Mouse (Mus musculus): Measurements from ENCODE around the gene Tex50.
"Not testable (repeated sequence)": the region's sequence is repeated elsewhere in the genome, so short reads cannot be mapped to it uniquely, and the experiment has no call there.

Tex50 gene

DNA sequence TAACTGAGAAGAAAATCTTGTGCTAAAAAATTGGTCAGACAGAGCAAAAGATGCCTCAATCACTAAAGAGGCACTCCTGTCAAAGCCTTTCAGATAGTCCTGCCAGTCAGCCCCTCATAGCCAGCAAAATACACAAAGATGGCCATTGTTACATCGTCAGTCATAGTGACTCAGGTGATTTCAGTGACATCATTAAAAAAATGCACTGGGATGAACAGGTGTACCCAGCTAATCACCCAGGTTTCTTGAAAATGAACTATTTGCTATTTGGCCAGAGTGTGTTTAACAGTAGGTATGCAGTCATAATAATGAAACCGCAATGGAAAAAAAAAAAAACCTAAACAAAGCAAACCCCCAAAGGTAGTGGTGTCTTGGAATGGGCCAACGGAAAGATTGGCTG lies at the start of gene Tex50:
Gene Tex50 (minus strand): TSS at position 101 of the 400 bp plus-strand sequence.
- in situ Hi-C loops (cut with MboI; ENCODE audit: low sequenced_read_pairs): no loop called here

DNA sequence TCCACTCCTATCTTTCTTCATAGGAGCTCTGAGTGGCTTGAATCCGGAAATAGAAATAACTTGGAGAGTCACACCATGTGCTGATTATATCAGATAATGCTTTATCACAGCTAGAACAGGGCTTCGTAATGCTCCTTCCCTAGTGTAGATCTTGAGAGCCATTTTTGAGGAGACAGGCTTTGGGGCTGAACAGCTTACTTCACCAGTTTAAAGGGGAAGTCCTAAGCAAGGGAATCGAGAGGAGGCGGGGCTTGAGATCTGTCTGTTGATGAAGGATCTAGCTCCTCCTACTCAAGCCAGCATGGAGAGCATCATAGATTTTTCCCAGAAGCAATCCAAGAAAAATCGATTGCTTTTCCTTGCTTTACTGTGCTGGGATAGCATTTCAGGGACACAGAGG lies 40.7 kb upstream of the Tex50 start:
- in situ Hi-C loops (cut with MboI; ENCODE audit: low sequenced_read_pairs): loop anchor here (10.0 kb wide), 1 partner anchor 535 kb away; no protein-coding TSS in a partner anchor

DNA sequence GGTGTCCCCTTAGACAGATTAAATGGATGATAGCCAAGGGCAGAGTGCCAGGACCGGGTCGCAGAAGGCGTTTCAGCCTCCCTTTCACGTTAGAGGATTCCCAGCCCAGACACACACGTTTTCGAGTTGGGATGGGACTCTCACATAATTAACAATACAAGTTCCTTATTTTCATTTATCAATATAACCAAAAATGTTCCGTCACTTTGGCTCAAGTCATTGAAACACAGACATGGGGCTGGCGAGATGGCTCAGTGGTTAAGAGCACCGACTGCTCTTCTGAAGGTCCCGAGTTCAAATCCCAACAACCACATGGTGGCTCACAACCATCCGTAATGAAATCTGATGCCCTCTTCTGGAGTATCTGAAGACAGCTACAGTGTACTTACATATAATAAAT lies 37.2 kb upstream of the Tex50 start:
- in situ Hi-C loops (cut with MboI; ENCODE audit: low sequenced_read_pairs): not testable (repeated sequence)

DNA sequence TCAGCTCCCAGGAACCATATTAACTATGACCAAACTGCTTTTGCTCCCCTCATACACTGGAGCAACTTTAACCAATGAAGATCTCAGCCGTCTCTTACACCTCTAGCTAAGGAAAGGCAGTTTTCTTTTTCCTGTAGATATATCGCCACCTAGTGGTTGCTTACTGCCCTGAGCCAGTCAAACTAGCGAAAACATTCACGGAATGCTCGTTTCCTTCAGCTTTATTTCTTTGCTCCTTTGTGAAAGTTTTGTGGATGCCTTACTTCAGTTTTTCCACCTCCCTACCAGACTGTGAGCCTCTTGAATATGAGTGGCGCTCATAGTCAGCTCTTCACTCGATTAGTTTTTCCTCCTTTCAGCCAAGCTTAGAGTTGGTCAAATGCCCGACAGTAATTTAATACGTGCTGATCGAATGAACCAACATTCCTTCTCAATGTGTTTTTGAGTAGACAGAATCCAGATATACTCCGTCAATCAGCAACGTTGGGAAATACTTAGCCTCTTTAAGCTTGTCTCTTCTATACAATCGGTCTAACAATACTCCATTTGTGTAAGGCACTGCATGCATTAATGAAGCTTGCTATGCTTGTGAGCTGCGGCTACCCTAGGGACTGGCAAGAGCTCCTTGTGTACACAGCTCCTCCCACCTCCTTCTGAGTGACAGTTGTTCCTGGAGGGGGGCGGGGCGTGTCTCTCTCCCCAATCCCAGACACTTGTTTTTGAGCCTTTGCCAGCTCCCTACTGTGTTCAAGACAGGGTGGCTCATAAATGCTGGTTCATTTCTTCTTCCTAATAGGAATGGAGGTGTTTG lies 36.6 kb upstream of the Tex50 start:
- in situ Hi-C loops (cut with MboI; ENCODE audit: low sequenced_read_pairs): no loop called here

DNA sequence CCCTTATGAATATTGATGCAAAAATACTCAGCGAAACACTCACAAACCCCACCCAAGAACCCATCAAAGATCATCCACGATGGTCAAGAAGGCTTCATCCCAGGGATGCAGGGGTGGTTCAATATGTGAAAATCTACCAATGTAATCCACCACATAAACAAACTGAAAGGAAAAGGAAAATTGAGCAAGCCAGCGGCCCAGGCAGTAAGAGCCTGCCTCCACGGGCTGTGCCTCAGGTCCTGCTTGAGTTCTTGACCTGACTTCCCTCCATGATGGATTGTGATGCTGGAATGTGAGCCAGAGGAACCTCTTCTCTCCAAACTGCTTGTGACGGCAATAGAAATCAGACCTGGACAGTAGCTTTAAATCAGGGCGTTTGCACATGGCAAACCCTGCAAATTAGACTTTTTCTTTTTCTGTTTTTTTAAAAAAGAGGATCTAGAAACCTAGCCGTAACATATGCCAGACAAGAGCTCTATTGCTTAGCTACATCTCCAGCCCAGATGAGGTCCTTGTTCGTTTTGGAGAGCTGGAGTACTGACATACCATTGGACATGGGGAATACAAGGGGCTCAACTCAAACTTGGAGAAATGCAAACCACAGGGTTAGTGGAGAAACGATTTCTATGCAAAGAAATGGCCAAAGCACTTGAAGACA lies 31.3 kb upstream of the Tex50 start:
- in situ Hi-C loops (cut with MboI; ENCODE audit: low sequenced_read_pairs): no loop called here

DNA sequence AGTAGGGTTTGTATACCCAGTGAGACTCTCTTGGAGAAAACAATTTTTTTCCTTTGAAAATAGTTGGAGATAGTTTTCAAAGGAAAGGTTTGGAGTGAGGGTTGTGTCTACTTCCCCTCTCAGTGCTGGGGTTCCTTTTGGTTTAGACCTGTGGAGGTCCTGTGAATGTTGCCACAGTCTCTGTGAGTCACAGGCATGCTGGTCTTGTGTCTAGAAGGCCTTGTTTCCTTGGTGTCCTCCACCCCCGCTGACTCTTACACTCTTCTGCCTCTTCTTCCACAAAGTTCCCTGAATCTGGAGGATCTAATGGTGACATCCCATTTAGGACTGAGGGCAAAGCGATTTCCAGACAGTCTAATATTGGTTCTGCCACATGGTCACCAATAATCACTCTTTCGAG lies 26.3 kb upstream of the Tex50 start:
- in situ Hi-C loops (cut with MboI; ENCODE audit: low sequenced_read_pairs): no loop called here

DNA sequence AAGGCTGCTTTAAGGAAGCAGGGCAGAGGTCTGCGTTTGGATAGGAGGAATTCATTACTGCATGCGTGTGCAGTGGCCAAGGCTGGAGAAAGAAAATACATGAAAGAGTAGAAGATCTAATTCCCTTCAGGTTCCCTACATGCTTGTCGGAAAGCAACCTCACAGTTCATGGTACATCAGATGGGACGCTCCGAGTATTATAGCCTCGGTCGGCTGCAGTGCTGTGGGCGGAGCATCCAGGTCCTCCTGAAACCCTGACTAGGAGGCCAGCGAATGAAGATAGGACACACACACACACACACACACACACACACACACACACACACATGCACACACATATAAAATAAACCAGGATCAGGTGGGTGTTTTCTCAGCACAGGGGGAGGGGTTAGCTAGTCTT lies 24.6 kb upstream of the Tex50 start:
- in situ Hi-C loops (cut with MboI; ENCODE audit: low sequenced_read_pairs): no loop called here

DNA sequence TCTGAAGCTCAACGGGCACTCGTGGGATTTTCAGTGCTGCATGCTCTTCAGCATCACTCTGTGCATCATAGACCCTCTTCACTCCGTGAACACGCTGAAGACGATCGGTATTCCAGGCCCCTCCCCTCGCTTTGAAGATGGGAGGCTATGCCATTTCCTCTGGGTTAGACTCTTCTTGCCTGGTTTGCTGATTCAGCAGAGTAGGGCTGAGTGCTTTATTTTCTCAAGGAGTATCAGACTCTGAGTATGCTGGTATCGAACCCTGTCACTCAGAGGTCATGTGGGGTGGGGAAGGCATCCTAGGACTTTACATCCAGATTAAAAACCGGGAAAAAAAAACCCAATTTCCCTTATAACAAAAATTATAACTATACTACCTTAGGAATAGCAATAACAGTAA lies 23.3 kb upstream of the Tex50 start:
- in situ Hi-C loops (cut with MboI; ENCODE audit: low sequenced_read_pairs): no loop called here

DNA sequence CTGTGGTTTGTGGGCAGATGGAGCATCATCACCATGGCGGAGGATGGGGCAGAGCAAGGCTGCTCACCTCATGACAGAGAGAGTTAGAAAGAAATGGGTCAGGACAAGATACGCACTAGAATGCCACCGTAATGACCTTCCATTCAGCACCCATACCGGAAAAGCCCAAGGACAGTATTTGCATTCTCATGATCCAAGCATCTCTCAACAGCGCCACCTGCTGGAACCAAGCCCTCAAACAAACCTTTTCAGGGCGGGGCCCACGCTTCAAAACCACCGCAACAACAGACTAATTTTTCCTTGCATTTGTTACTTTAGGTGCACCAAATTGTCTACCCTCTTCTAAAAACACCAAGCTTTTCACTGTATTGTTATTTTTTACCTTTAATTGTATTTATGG lies 21.6 kb upstream of the Tex50 start:
- in situ Hi-C loops (cut with MboI; ENCODE audit: low sequenced_read_pairs): no loop called here

DNA sequence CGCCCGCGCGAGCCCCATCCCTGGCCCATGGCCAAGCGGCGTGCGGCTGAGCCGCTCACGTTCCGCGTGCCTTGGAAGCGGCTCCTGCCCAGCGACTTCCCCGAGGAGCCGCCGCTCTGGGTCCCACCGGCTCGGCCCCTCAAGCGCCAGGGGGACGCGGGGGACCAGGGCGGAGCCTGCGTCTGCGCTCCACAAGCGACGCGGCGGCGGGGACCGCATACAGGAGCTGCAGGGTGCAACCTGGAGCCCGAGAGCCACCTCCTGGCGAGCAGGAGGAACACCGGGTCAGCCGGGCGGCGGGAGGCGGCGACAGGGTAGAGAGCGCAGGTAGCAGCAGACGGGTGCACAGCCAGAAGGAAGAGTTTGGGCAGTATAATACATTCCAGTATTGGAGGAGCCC lies 11.5 kb upstream of the Tex50 start:
- in situ Hi-C loops (cut with MboI; ENCODE audit: low sequenced_read_pairs): loop anchor here (10.0 kb wide), 1 partner anchor 216 kb away; no protein-coding TSS in a partner anchor

DNA sequence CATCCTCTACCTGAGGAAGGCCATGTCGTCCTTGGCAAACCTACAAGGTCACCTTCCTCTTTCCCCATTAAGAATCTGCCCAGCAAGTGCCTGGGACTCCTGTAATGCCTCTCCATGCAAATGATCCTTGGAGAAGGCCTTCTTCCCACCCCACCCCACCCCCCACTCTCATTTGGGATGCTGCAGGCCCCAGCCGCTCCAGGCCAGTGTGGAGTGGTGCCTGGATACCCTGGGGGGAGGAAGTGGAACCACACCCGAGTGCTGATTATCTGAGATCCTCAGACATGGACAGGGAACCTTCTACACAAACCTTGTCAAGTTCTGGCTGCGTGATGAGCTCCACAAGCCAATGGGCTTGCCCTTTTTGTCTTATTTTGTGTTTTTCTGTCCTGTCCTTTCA lies 1.2 kb upstream of the Tex50 start:
- in situ Hi-C loops (cut with MboI; ENCODE audit: low sequenced_read_pairs): no loop called here

DNA sequence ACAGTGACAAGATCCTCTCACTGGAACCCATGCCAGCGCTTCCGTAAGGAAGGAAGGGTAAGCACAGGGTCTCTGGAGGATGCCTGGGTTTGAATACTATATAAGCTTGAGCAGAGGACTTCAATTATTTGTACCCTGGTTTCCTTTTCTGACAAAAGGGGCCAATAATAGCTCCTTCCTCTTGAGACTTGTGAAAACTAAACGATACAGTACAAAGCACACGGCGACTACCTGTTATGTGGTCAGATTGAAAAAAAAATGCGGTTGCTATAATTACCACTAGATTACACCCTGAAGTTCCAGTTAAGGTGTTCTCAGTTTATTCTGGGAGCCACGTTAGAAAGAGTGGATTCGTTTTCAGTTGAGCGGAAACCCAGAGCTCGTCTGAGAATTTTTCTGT lies 2.6 kb downstream of the Tex50 start:
- in situ Hi-C loops (cut with MboI; ENCODE audit: low sequenced_read_pairs): no loop called here

DNA sequence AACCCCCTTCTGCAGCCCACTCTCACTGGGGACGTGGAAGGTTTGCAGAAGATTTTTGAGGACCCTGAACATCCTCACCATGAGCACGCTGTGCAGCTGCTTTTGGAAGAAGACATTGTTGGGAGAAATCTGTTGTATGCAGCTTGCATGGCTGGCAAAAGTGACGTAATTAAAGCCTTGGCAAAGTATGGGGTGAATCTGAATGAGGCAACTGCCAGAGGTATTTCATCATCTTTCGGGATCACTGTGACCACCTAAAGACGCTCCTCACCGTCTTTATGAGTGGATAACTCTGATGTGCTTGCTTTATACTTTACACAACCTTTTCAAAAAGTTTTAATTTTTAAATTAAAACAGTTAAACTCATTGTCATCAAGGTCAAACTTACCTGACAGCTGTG lies 8.0 kb downstream of the Tex50 start:
- in situ Hi-C loops (cut with MboI; ENCODE audit: low sequenced_read_pairs): no loop called here

DNA sequence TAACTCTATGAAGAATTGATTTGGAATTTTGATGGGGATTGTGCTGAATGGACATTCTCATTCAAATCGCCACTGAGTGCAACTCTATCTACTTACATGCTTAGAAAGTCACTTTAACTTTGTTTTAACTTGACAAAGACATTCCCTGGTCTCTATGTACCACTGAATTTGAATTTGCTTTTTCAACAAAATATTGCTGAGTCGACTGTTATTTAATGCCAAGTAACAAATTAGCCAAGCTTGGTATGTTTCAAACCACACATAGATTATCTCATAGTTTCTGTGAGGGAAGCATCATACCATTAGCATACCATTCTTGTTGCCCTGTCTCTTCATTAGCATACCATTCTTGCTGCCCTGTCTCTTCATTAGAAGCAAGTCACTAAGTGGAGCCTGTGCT lies 11.2 kb downstream of the Tex50 start:
- in situ Hi-C loops (cut with MboI; ENCODE audit: low sequenced_read_pairs): no loop called here

DNA sequence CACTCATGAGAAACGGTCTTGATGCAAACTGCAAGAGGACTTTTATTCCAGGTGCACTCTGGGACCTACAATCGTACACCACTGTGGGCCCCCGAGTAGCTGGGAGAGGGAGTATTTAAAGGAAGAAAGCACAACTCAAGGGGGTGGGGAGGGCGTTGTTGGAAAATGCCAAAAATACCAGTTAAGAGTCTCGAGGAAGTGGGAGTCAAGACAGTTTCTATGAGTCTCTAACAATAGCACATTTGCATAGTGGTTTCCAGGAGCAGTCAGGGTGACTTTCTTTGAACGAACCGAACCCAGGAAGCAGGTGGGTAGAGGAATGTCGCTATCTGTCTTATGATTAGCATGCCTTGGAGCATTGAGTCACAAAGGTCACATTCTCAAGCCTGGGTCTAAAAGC lies 13.5 kb downstream of the Tex50 start:
- in situ Hi-C loops (cut with MboI; ENCODE audit: low sequenced_read_pairs): not testable (repeated sequence)

DNA sequence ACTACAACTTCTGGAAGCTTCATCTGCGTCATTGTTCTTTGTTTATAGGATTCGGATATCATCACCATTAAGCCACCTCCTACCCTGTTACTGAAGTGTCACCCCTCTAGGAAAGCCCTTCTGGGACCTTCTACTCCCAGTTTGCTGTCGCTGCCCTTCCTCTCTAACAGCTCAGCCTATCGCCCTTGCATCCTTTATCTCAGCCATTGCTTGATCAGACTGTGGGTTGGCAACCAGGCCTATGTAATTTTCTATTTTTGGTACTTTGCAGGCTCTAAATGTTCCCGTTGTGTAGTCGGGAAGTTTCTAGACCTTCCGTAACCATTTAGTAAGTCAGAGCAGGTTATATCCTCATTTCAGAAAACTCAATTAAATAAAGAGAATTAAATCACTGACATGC lies 15.9 kb downstream of the Tex50 start:
- in situ Hi-C loops (cut with MboI; ENCODE audit: low sequenced_read_pairs): no loop called here

DNA sequence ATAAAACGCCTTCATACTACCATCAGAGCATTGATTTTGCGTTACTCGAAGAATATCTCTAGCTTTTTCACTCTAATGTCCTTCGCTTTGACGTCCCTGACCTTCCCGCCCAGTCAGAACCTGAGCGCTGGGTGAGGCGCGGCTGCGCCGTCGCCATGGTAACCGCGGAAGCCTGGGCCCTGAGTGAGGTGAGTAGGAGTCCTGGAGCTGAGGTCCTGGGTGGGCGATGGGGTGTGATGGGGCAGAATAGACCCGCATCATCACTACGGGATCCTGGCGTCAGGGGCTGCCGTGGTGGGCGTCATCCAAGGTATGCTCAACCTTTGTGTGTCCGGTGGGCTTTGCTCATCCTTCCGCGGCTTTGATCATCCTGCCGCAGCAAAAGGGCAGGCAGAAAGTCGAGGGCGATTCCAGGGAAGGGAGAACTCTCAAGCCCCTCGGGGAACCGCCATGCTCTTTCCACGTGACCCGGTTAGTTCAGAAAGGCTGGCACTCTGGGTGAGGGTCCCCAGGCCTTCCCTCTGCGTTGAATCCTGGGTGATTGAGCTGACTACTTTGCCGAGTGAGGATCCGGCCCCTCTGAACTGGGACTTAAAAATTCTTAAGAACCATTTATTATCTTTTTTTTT lies 16.5 kb downstream of the Tex50 start, which contains the start of gene Ankrd45:
Gene Ankrd45 (plus strand): TSS at position 161 of the 629 bp plus-strand sequence.
- in situ Hi-C loops (cut with MboI; ENCODE audit: low sequenced_read_pairs): no loop called here

DNA sequence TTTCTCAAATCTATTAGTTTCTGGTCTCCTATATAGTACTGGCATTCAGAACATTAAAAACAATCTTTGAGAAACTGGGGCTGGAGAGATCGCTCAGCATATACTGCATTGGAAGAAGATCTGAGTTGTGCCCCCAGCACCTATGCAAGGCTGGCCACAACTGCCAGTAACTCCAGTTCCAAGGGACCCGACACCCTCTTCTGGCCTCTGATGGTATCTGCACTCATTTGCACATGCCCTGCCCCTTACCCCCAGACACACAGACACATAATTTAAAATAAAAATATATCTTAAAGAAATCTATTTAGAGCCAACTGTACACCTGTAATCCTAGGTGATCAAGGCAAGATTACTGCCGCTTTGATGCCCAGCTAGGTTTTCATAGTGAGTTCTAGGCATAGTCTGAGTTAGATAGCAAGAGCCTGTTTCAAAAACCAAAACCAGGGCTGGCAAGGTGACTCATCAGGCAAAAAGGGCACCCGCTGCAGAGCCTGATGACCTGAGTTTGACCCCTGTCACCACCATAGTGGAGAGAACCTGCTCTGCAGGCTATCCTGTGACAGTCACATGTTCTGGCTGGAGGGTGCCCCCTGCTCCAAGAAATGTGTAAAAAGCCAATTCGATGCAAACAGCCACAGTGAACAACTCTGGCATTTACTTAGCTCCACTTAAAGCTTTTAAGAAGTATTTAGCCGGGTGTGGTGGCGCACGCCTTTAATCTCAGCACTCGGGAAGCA lies 18.9 kb downstream of the Tex50 start:
- in situ Hi-C loops (cut with MboI; ENCODE audit: low sequenced_read_pairs): no loop called here

DNA sequence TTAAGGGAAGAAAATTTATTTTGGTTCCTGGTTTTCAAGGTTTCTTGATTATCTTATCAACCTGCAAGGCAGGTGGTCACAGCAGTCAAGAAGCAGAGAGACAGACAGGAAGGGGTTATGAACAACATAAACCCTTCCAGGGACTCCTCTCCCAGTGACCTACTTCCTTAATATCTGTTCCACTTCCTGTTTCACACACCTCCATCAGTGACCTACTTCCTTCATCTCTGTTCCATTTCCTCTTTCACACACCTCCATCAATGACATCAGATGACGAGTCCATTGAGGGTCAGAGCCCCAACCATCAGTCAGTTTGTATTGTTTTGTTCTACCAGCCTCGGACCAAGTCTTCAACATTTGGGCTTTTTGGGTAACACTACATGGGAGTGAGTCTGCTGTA lies 19.6 kb downstream of the Tex50 start:
- in situ Hi-C loops (cut with MboI; ENCODE audit: low sequenced_read_pairs): no loop called here

DNA sequence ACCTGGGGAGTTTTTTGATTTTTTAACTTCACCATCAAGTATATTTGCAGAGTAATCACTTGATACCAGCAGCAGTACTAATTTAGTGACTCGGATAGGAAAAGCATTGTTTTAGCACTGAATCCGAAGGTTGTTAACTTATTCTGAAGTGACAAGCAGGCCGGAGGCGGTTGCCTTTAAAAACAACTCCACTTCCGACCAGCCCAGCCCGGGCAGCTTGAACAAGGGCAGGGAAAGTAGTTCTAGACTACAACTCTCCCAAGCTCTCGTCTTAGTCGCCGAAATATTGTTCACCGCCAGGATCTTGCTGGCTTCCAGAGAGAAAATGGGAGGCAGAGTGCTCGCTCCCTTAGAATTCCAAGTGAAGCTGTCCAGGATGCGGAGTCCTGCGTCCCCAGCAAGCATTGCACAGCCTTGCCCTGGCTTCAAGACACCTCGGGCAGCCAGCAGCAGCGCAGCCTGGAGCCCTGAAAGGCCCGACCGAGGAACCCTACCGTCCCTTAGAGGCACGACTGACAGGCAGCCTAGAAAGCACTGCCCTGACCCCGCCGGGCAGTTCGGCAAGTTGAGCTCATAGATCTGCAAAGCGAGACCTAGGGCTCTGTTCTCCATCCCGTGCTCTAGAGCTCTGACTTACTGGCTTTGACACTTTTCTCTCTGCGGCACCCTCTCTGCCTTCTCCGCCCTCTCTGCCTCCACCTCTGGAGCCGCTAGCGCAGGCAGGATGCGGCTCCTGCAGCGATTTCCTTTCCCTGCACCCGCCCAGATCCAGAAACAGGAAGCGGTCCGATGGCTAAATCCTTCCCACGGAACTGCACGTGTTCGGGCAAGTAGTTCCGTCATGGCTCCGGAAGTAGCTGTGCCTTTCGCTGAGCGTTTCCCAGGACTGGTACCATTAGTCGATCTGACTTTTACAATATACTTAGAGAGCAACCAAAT lies 28.1 kb downstream of the Tex50 start, which contains the start of gene Klhl20:
Gene Klhl20 (minus strand): TSS at position 786 of the 939 bp plus-strand sequence.
- in situ Hi-C loops (cut with MboI; ENCODE audit: low sequenced_read_pairs): no loop called here

Measured in CH12F3 (cell line).